Mouse (Mus musculus) adrenal gland, postnatal 25 days (tissue): ENCODE measurements at regions not wholly inside any gene's neighbourhood (a gene's known extent, or its start where the extent isn't known, plus 50 kb on each side); places are given as distances from the start of the nearest gene placed in this dataset.

Source experiments
- DNase-seq: peaks from one replicate; pipeline ENCODE4 v3.0.0; 2021; ENCODE audit warnings: mixed read lengths

DNA sequence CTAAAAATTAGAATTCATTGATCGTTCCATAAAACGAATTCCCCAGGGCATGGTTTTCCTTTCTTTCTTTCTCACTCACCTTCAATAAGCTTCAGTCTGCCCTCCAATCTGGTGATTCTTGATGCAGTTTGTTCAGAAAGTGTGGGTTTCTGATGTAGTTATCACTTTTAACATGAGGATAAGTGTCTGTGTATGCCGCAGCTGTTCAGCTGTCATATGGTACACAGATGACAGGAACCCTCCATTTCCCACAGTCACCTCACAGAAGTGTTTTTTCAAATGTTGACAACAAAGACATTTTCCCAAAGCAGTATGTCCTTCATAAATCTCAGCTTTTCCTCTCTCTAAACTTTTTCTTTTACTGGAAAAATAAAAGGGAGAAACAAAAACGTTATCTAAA lies 2177.0 kb downstream of the 9330182O14Rik start:
- DNase-seq, result no peak

- no peak for DNase-seq
Observed at GRCm38 (mm10) chr15:42320349-42320748, 2186.2 kb downstream of the 9330182O14Rik start.

DNA sequence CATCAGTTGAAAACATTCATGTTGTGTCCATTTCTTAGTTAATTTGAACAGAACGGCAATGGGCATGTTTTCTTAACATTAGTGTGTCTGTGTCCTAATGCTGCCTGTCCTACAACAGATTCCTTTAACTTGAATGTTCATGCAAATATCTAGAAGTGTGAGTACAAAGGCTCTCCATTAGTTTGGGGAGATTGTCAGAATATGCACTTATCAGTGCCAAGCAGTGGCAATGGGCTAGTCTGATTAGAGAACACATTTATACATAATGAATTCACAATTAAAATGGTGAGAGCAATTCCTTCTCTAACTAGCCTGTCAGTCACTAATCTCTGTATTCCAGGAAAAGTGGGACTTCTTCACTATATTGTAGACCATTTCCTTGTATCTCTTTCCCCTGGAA lies 2188.8 kb downstream of the 9330182O14Rik start:
- no peak for DNase-seq

DNA sequence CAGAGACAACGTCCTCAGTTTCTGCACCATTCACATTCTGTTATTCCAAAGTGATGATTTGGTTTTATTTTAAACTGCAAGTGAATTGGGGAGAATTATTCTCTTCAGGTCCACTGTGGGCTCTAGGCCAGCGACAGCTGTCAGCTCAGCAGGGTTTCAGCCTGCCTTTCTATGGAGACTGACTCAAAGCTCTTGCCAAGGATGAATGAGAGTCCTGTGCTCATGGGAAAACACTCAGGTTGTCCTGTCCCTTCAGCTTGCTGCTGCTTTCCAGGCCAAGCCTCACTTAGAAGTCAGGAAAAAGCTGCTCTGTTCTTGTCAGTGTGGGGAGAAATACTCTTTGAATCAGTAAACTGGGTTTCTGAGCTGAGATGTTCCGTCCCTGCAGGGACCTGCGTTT lies 2191.1 kb downstream of the 9330182O14Rik start:
- peak; percentile 25 for DNase-seq

DNA sequence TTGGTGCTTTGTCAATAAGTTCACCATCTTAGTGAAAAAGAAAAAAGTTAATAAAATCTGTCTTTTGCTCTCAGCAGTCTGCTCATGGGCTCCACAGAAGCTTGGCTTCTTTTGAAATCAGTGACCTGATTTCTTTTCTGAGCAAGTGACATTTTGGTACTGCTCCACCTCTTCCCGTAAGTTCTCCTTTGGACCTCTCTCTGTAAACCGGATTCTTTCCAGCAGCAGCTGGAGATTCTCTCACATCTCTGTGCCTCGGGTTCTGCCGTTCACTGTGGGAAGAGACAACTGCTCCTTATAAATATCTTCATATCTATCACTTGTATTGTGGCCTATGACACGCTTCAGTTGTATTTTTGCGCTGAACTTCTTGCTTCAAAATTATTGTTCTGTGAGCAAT lies 2194.4 kb downstream of the 9330182O14Rik start:
- no peak for DNase-seq

GRCm38 (mm10) chr15:42329742-42330141 lies 2195.6 kb downstream of the 9330182O14Rik start:
- no peak for DNase-seq

DNA sequence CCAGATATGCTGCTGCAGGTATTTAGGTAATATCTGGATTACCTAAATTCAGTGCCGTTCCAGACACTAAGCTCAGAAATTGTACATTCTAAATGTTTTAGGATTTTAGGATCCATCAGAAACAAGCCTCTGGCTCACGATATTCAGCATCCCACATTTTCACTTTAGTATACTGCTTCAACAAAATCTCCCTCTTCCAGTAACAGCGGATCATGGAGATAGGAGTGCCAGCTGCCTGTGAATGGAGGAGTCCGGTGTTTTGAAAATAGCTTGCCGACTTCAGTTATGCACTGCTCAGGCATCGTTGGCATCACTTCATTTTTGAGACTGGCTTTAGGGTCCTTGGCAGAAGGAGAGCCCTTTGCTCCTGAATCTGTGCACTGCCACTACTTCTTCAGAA lies 2199.5 kb downstream of the 9330182O14Rik start:
- DNase-seq, result no peak

DNA sequence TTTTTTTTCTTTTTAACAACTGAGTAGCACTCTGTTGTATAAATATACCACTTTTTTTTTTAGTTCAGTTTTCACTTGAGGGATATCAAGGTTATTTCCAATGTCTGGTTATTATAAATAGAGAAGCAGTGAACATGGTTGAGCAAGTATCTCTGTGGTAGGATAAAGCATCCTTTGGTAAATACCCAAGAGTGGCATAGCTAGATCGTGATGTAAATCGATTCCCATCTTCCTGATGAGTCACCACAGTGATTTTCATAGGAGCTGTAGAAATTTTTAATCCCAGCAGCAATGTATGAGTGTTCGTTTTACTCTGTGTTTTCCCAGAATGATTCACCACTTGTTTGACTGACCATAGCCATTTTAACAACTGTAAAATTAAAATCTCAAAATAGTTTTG lies 2212.0 kb downstream of the 9330182O14Rik start:
- DNase-seq, result no peak

DNA sequence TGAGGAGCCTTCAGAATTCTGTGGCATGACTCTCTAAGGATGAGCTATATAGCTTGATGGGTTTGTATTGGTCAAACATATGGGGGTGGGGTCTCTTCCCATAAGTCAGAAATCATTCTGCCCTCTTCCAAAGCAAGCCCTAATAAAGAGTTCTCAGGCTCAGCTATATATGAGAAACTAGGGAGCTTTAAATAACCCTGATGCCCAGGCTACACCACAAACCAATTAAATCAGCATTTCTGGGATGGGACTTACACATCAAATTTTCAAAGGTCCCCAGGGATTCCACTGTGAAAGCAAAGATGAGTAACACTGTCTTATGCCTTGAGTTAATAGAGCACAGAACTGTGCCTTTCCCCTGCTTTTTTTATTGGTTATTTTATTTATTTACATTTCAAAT lies 2227.7 kb downstream of the 9330182O14Rik start:
- no peak for DNase-seq

- DNase-seq, result no peak
Observed at GRCm38 (mm10) chr15:42364979-42365378, 2230.8 kb downstream of the 9330182O14Rik start.

- no peak for DNase-seq
Observed at GRCm38 (mm10) chr15:42366796-42367195, 2232.6 kb downstream of the 9330182O14Rik start.

DNA sequence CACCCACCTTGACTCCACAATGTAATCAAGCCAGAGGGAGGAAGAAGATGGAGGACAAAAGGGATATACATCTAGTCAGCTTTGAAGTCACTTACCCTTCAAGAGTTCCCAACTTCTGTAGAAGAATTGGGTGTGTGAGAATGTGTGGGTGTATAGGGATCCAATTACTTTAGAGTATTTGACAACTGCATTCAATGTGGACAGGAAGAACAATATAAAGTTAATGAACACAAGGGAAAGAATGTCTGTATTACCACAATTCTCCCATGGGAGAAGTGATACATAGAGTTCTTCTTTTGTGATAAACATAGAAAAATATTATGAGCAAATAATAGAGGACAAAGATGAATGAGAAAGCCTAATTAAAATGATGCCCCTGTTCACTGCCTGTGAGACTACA lies 2235.4 kb downstream of the 9330182O14Rik start:
- no peak for DNase-seq

DNA sequence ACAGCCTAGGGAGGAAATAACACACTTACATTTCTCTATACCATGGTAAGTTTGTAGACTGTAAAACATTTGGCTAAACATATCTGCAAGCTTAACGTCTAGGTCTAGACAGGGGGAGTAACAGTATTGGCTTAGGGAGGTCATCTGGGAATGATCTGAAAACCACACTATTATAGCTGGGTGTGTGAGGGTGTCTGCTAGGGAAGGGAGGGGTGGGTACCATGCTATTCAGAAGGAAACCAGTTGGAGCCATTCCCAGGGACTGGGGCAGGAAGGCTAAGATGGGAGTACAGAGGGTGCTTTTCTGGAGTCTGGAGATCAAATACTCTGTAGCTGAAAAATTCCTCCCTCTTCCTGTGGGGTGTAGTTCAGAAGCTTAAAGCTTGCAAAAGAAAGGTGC lies 2235.9 kb downstream of the 9330182O14Rik start:
- no peak for DNase-seq

DNA sequence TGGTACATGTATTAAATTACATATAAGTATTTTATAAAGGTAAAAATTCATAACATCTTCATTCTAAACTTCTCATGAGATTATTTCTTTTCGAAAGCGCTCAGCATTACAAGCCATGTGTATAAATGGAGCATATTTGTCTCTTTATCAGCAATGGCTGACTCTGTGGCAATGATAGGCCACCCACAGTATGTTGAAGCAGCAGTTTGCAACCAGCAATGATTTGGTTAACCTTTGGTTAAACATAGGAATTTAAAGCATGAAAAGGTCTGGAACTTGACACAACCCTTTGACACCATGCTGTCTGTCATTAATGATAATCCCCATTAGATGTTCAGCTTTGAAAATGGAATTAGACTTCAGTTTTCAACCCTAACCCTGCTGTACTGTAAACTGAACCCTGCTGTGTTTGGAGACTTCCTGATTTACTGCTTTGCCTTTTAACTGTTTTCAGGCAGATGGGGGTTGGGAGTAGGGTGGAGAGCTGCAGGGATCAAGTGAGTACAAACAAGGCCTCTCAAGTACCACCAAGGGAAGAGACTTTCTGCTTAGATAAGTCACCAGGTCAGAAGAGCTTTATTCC lies 2238.6 kb downstream of the 9330182O14Rik start:
- no peak for DNase-seq
